Mouse (Mus musculus): Measurements from ENCODE around the gene Fmnl2. TPM values are rescaled to one million over a fixed set of nuclear protein-coding genes. Genes with fewer than 3 reads are reported as not detected.

Fmnl2 gene
- polyA plus RNA-seq, 1 experiment from 2014 or later: 10.2 TPM

- 81% methylated on average over 5 of the region's 5 CpGs for WGBS
- no peak for ATAC-seq (ENCODE audit: insufficient number of reproducible peaks, insufficient read depth, low FRiP score, low read depth)
Observed at GRCm38 (mm10) chr2:52944594-52944993, 86.9 kb downstream of the Fmnl2 start.

DNA sequence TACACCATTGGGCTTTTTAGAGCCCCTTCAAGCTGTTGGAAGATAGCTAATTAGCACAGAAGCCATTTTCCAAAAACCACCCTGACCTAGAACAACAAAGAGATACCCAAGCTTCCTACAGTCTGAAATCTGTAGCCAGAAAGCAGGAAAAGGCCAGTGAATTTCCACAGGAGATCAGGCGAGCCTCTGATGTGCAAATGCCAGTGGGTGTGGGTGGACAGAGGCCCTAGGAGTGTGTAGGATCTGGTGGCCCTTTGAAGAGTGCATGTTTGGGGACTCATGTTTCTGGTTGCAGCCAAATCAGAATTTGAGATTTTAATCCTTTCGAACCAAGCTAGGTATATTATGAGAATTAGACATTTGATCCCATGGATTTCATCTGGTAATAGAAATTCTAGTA is 88.4 kb downstream of the Fmnl2 start:
- no peak for ATAC-seq (ENCODE audit: insufficient number of reproducible peaks, insufficient read depth, low FRiP score, low read depth)
- no peaks in the 10 kb centered on the region for H3K27me3 ChIP-seq (ENCODE audit: control insufficient read depth, insufficient read depth, low read length)
- H3K27ac ChIP-seq (ENCODE audit: low read length): no peak overlapping the region
- no peaks in the 10 kb centered on the region for H3K9me3 ChIP-seq (ENCODE audit: control insufficient read depth, low read depth, low read length)
- H3K4me1 ChIP-seq (ENCODE audit: control insufficient read depth, insufficient read depth, low read length): 0 out of 2 replicates have a peak, but pooled peaks cover 2% of the 10 kb centered on the region
- no peak overlapping the region for H3K9ac ChIP-seq (replicated peaks; ENCODE audit: low read depth, low read length)
- H3K4me2 ChIP-seq (replicated peaks; ENCODE audit: low read depth, low read length): no peak overlapping the region
- 74% methylated on average over 2 of the region's 2 CpGs for WGBS
- H3K4me3 ChIP-seq (ENCODE audit: low read depth, low read length): no peak overlapping the region
- no peaks in the 10 kb centered on the region for H3K36me3 ChIP-seq (ENCODE audit: control insufficient read depth, insufficient read depth, low read length)

More at GRCm38 (mm10) chr2:52944594-52944993, 86.9 kb downstream of the Fmnl2 start:
- Histone ChIP-seq H3K27me3 (ENCODE audit: control insufficient read depth, insufficient read depth, low read length) (no peaks in the 10 kb centered on the region), H3K4me2 (replicated peaks; ENCODE audit: low read depth, low read length) (no peak overlapping the region), H3K9me3 (ENCODE audit: control insufficient read depth, low read depth, low read length) (no peaks in the 10 kb centered on the region), H3K4me1 (ENCODE audit: control insufficient read depth, insufficient read depth, low read length) (0 out of 2 replicates have a peak, but pooled peaks cover 2% of the 10 kb centered on the region), H3K9ac (replicated peaks; ENCODE audit: low read depth, low read length) (no peak overlapping the region), H3K36me3 (ENCODE audit: control insufficient read depth, insufficient read depth, low read length) (no peaks in the 10 kb centered on the region), H3K4me3 (ENCODE audit: low read depth, low read length) (no peak overlapping the region), H3K27ac (ENCODE audit: low read length) (no peak overlapping the region)

DNA sequence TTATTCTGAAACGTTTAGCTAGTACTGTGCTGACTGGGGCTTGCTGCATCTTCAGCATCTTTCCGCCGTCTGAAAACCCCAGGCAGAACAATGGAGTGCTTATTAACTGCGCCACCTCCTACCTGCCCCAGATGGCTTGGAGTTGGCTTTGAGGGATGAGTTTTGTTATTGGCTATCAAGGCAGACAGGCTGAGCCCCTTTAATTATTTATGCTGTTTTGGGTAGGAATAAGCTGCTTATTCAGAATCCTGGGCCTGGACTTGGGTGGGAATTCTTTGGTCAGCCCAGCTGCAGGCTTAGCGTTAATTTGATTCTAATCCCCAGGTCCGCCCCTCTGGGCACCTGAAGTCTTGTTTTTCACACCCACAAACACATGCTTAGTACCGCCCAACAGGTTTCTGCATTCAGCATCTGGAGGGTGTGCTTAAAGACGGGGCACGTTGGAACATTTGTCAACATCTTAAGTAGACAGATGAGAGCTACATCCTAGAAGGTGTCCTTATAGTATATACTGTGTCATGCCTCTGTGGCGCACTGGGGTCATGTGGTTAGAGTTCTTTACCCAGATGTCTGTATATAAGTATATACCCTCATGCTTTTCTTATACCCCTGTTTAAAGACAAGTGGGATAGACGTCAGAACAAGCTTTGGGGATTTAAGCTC is 89.0 kb downstream of the Fmnl2 start:
- H3K4me1 ChIP-seq (ENCODE audit: control insufficient read depth, insufficient read depth, low read length): 0 out of 2 replicates have a peak, but pooled peaks cover 2% of the 10 kb centered on the region
- no peak for ATAC-seq (ENCODE audit: insufficient number of reproducible peaks, insufficient read depth, low FRiP score, low read depth)

DNA sequence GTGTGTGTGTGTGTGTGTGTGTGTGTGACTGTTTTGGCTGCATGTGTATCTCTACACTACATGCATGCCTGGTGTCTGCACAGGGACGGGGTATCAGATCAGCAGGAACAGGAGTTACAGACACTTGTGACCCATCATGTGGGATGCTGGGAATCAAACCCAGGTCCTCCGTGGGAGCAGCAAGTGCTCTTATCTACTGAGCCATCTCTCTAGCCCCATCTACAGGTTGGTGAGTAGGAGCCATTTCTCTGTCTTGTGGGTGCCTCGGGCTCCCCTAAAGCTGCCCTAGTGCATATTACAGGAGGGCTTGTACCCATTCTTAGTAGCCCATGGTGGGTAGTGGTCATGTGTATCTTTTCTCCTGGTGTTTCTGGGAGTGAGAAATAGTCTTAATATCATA is 90.7 kb downstream of the Fmnl2 start:
- Histone ChIP-seq H3K9me3 (ENCODE audit: control insufficient read depth, low read depth, low read length) (no peaks in the 10 kb centered on the region), H3K36me3 (ENCODE audit: control insufficient read depth, insufficient read depth, low read length) (no peaks in the 10 kb centered on the region), H3K4me1 (ENCODE audit: control insufficient read depth, insufficient read depth, low read length) (0 out of 2 replicates have a peak, but pooled peaks cover 2% of the 10 kb centered on the region), H3K27me3 (ENCODE audit: control insufficient read depth, insufficient read depth, low read length) (no peaks in the 10 kb centered on the region), H3K4me3 (ENCODE audit: low read depth, low read length) (no peak overlapping the region), H3K27ac (ENCODE audit: low read length) (no peak overlapping the region), H3K9ac (replicated peaks; ENCODE audit: low read depth, low read length) (no peak overlapping the region), H3K4me2 (replicated peaks; ENCODE audit: low read depth, low read length) (no peak overlapping the region)
- ATAC-seq (ENCODE audit: insufficient number of reproducible peaks, insufficient read depth, low FRiP score, low read depth): no peak
- 97% methylated on average over 3 of the region's 3 CpGs for WGBS

More for the DNA sequence above, 89.0 kb downstream of the Fmnl2 start:
- Histone ChIP-seq H3K36me3 (ENCODE audit: control insufficient read depth, insufficient read depth, low read length) (no peaks in the 10 kb centered on the region), H3K4me3 (ENCODE audit: low read depth, low read length) (no peak overlapping the region), H3K27me3 (ENCODE audit: control insufficient read depth, insufficient read depth, low read length) (no peaks in the 10 kb centered on the region), H3K9me3 (ENCODE audit: control insufficient read depth, low read depth, low read length) (no peaks in the 10 kb centered on the region), H3K4me2 (replicated peaks; ENCODE audit: low read depth, low read length) (no peak overlapping the region), H3K27ac (ENCODE audit: low read length) (no peak overlapping the region), H3K9ac (replicated peaks; ENCODE audit: low read depth, low read length) (no peak overlapping the region)
- 62% methylated on average over 11 of the region's 11 CpGs for WGBS

DNA sequence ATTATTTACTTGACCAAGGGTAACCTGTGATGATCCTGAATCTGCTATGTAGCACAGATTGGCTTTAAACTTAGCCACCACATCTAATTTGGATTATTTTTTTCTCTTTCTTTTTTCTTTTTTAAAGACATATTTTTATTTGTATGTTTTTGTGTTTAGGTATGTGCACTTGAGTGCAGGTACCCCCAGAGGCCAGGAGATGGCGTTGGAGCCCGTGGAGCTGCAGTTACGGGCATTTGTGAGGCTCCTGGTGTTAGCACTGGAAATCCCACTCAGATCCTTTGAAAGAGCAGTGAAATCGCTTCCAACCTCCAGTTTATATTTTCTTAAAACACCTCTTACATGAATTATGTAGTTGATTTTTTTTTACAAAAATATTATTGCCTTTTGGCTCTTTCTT is 91.9 kb downstream of the Fmnl2 start:
- Histone ChIP-seq H3K4me3 (ENCODE audit: low read depth, low read length) (no peak overlapping the region), H3K9ac (replicated peaks; ENCODE audit: low read depth, low read length) (no peak overlapping the region), H3K36me3 (ENCODE audit: control insufficient read depth, insufficient read depth, low read length) (no peaks in the 10 kb centered on the region), H3K9me3 (ENCODE audit: control insufficient read depth, low read depth, low read length) (no peaks in the 10 kb centered on the region), H3K27me3 (ENCODE audit: control insufficient read depth, insufficient read depth, low read length) (no peaks in the 10 kb centered on the region), H3K27ac (ENCODE audit: low read length) (no peak overlapping the region), H3K4me2 (replicated peaks; ENCODE audit: low read depth, low read length) (no peak overlapping the region), H3K4me1 (ENCODE audit: control insufficient read depth, insufficient read depth, low read length) (0 out of 2 replicates have a peak, but pooled peaks cover 2% of the 10 kb centered on the region)
- no peak for ATAC-seq (ENCODE audit: insufficient number of reproducible peaks, insufficient read depth, low FRiP score, low read depth)
- 91% methylated on average over 4 of the region's 4 CpGs for WGBS

- no peak overlapping the region for H3K4me3 ChIP-seq (ENCODE audit: low read depth, low read length)
- H3K36me3 ChIP-seq (ENCODE audit: control insufficient read depth, insufficient read depth, low read length): no peaks in the 10 kb centered on the region
- WGBS: 80% methylated on average over 4 of the region's 4 CpGs
- no peak overlapping the region for H3K27ac ChIP-seq (ENCODE audit: low read length)
- H3K9me3 ChIP-seq (ENCODE audit: control insufficient read depth, low read depth, low read length): no peaks in the 10 kb centered on the region
- no peaks in the 10 kb centered on the region for H3K27me3 ChIP-seq (ENCODE audit: control insufficient read depth, insufficient read depth, low read length)
- H3K9ac ChIP-seq (replicated peaks; ENCODE audit: low read depth, low read length): no peak overlapping the region
- no peak for ATAC-seq (ENCODE audit: insufficient number of reproducible peaks, insufficient read depth, low FRiP score, low read depth)
- no peak overlapping the region for H3K4me2 ChIP-seq (replicated peaks; ENCODE audit: low read depth, low read length)
- H3K4me1 ChIP-seq (ENCODE audit: control insufficient read depth, insufficient read depth, low read length): 0 out of 2 replicates have a peak, but pooled peaks cover 2% of the 10 kb centered on the region
Observed at GRCm38 (mm10) chr2:52950226-52950625, 92.6 kb downstream of the Fmnl2 start.

GRCm38 (mm10) chr2:52952202-52952730 is 94.6 kb downstream of the Fmnl2 start:
- H3K4me3 ChIP-seq (ENCODE audit: low read depth, low read length): no peak overlapping the region
- H3K36me3 ChIP-seq (ENCODE audit: control insufficient read depth, insufficient read depth, low read length): no peaks in the 10 kb centered on the region
- WGBS: 65% methylated on average over 6 of the region's 6 CpGs
- no peaks in the 10 kb centered on the region for H3K27me3 ChIP-seq (ENCODE audit: control insufficient read depth, insufficient read depth, low read length)
- no peak overlapping the region for H3K9ac ChIP-seq (replicated peaks; ENCODE audit: low read depth, low read length)
- ATAC-seq (ENCODE audit: insufficient number of reproducible peaks, insufficient read depth, low FRiP score, low read depth): 0 out of 2 replicates have a peak, but pooled peaks have one; percentile 46
- no peak overlapping the region for H3K4me2 ChIP-seq (replicated peaks; ENCODE audit: low read depth, low read length)
- no peaks in the 10 kb centered on the region for H3K9me3 ChIP-seq (ENCODE audit: control insufficient read depth, low read depth, low read length)
- no peak overlapping the region for H3K27ac ChIP-seq (ENCODE audit: low read length)
- H3K4me1 ChIP-seq (ENCODE audit: control insufficient read depth, insufficient read depth, low read length): no peaks in the 10 kb centered on the region

DNA sequence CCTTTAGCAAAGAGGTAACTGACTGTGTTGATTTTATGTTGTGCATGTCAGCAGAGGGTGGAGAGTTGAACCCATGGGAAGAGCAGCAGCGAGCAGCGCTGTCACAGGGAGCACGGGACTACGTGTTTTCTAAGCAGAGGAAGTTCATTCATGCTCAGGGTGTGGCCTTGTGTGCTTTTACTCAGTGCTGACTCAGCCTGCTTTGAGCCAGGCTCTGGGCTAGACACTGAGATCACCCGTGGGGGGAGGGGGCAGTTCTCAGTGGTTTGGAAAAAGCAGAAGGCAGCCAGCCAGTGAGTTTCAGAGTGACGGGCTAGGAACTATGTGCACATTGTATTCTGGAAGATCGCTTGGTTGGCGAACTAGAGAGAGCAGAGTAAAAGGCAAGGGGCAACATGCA is 97.4 kb downstream of the Fmnl2 start:
- no peak overlapping the region for H3K4me2 ChIP-seq (replicated peaks; ENCODE audit: low read depth, low read length)
- H3K4me3 ChIP-seq (ENCODE audit: low read depth, low read length): no peak overlapping the region
- no peak overlapping the region for H3K27ac ChIP-seq (ENCODE audit: low read length)
- no peak for ATAC-seq (ENCODE audit: insufficient number of reproducible peaks, insufficient read depth, low FRiP score, low read depth)
- WGBS: 62% methylated on average over 8 of the region's 8 CpGs
- H3K9me3 ChIP-seq (ENCODE audit: control insufficient read depth, low read depth, low read length): no peaks in the 10 kb centered on the region
- H3K27me3 ChIP-seq (ENCODE audit: control insufficient read depth, insufficient read depth, low read length): no peaks in the 10 kb centered on the region
- peaks cover 25% of the 10 kb centered on the region for H3K4me1 ChIP-seq (ENCODE audit: control insufficient read depth, insufficient read depth, low read length)
- no peak overlapping the region for H3K9ac ChIP-seq (replicated peaks; ENCODE audit: low read depth, low read length)
- H3K36me3 ChIP-seq (ENCODE audit: control insufficient read depth, insufficient read depth, low read length): no peaks in the 10 kb centered on the region

Data from stomach, embryonic 14.5 days (tissue).